Mouse (Mus musculus): ENCODE results near the gene Arl4d. TPM values are rescaled to one million over a fixed set of nuclear protein-coding genes. Genes with fewer than 3 reads are reported as not detected.

Arl4d gene
- total RNA-seq, 2 experiments from 2014 or later = 12.1 to 13.3 TPM

GRCm38 (mm10) chr11:101714012-101714411 is 48.7 kb downstream of the Arl4d start:
- DNase-seq (ENCODE audit: low spot score in 2 of 2) = no peak

Other genes starting within 250 kb of the Arl4d start
- 10 to 100 TPM; 51.0 to 57.2 TPM for gene Aarsd1, start 247.9 kb upstream of the Arl4d start, total RNA-seq (2021)
- 1 to 10 TPM; 4.1 to 4.5 TPM for gene Gm27029, start 240.7 kb upstream of the Arl4d start, total RNA-seq (2021)
- gene Rundc1, start 240.5 kb upstream of the Arl4d start, total RNA-seq (2021) = 10 to 100 TPM; 24.4 to 26.4 TPM
- gene Ptges3l, start 240.2 kb upstream of the Arl4d start, total RNA-seq (2021) = 1 to 10 TPM; 1.3 to 1.9 TPM
- 10 to 100 TPM; 66.9 to 67.8 TPM for gene Rpl27, start 223.2 kb upstream of the Arl4d start, total RNA-seq (2021)
- 1 to 10 TPM; 2.2 to 2.5 TPM for gene Ifi35, start 217.1 kb upstream of the Arl4d start, total RNA-seq (2021)
- 100 to 1,000 TPM; 166 to 176 TPM for gene Rnd2, start 200.5 kb upstream of the Arl4d start, total RNA-seq (2021)
- gene Vat1, start 199.3 kb upstream of the Arl4d start, total RNA-seq (2021) = 10 to 100 TPM; 67.0 to 77.7 TPM
- gene Brca1, start 113.6 kb upstream of the Arl4d start, total RNA-seq (2021) = 1 to 10 TPM; 2.7 to 3.3 TPM
- gene Nbr1, start 113.4 kb upstream of the Arl4d start, total RNA-seq (2021) = 100 to 1,000 TPM; 161 to 165 TPM
- 1 to 10 TPM; 2.7 to 3.6 TPM for gene Tmem106a, start 83.3 kb upstream of the Arl4d start, total RNA-seq (2021)
- gene Gm11634, start 66.3 kb upstream of the Arl4d start, total RNA-seq (2021) = not detected
- 1 to 10 TPM; 4.2 to 7.7 TPM for gene Rdm1, start 38.3 kb upstream of the Arl4d start, total RNA-seq (2021)
- gene Dhx8, start 67.4 kb downstream of the Arl4d start, total RNA-seq (2021) = 10 to 100 TPM; 31.3 to 32.3 TPM
- 10 to 100 TPM; 25.8 to 29.3 TPM for gene Etv4, start 119.8 kb downstream of the Arl4d start, total RNA-seq (2021)
- gene Meox1, start 228.8 kb downstream of the Arl4d start, total RNA-seq (2021) = 1 to 10 TPM; 2.9 to 3.6 TPM